Mouse (Mus musculus) hindbrain, embryonic 12.5 days (tissue): ENCODE measurements around the gene Defb19. TPM values are rescaled to one million over a fixed set of nuclear protein-coding genes. Genes with fewer than 3 reads are reported as not detected.

Source experiments
- polyA plus RNA-seq: library from polyadenylated mRNA; unstranded; fragments of >200 nt; fragmentation: Nextera tagmentation; extraction: Ambion mirVana; gene quantifications from 2 replicates; pipeline ENCODE4 v1.2.1, GENCODE M21; 2016

The Defb19 gene
- polyA plus RNA-seq, 1 experiment from 2014 or later: not detected

Other genes starting within 250 kb of the Defb19 start
- gene Rbck1, start 247.7 kb downstream of the Defb19 start, polyA plus RNA-seq: 91.5 and 91.9 TPM in 2 replicates
- 3.0 and 3.5 TPM in 2 replicates for gene Trib3, start 236.3 kb downstream of the Defb19 start, polyA plus RNA-seq
- 14.4 and 15.0 TPM in 2 replicates for gene Nrsn2, start 203.7 kb downstream of the Defb19 start, polyA plus RNA-seq
- 19.5 and 19.6 TPM in 2 replicates for gene Sox12, start 182.2 kb downstream of the Defb19 start, polyA plus RNA-seq
- gene Zcchc3, start 165.3 kb downstream of the Defb19 start, polyA plus RNA-seq: 50.7 and 54.5 TPM in 2 replicates
- 2.0 and 3.6 TPM in 2 replicates for gene 6820408C15Rik, start 164.7 kb downstream of the Defb19 start, polyA plus RNA-seq
- gene Defb23, start 115.7 kb downstream of the Defb19 start, polyA plus RNA-seq: not detected in 2 replicates
- not detected in 2 replicates for gene Defb20, start 103.2 kb downstream of the Defb19 start, polyA plus RNA-seq
- not detected in 2 replicates for gene Defb22, start 90.2 kb downstream of the Defb19 start, polyA plus RNA-seq
- not detected in 2 replicates for gene Defb26, start 68.6 kb downstream of the Defb19 start, polyA plus RNA-seq
- not detected in 2 replicates for gene Defb28, start 62.1 kb downstream of the Defb19 start, polyA plus RNA-seq
- gene Defb29, start 40.2 kb downstream of the Defb19 start, polyA plus RNA-seq: not detected in 2 replicates
- not detected in 2 replicates for gene Gm17416, start 11.0 kb downstream of the Defb19 start, polyA plus RNA-seq
- gene Defb21, start 7.6 kb downstream of the Defb19 start, polyA plus RNA-seq: not detected in 2 replicates
- gene Defb45, start 19.1 kb upstream of the Defb19 start, polyA plus RNA-seq: not detected in 2 replicates
- gene Defb36, start 24.0 kb upstream of the Defb19 start, polyA plus RNA-seq: not detected in 2 replicates
- not detected in 2 replicates for gene Defb25, start 42.7 kb upstream of the Defb19 start, polyA plus RNA-seq
- gene Rem1, start 46.6 kb upstream of the Defb19 start, polyA plus RNA-seq: 0.72 and 0.82 TPM in 2 replicates
- gene H13, start 89.1 kb upstream of the Defb19 start, polyA plus RNA-seq: 153 and 157 TPM in 2 replicates
- 34.9 and 40.5 TPM in 2 replicates for gene Mcts2, start 106.7 kb upstream of the Defb19 start, polyA plus RNA-seq
- 157 and 159 TPM in 2 replicates for gene Id1, start 155.9 kb upstream of the Defb19 start, polyA plus RNA-seq
- 5.0 and 5.3 TPM in 2 replicates for gene Cox4i2, start 173.9 kb upstream of the Defb19 start, polyA plus RNA-seq